Mouse (Mus musculus) layer of hippocampus, adult 8-10 months (tissue): ENCODE measurements around the gene Rnls. TPM values are rescaled to one million over a fixed set of nuclear protein-coding genes. Genes with fewer than 3 reads are reported as not detected.

Experiments
- DNase-seq, 2 experiments: peaks; one replicate each; pipeline ENCODE4 v3.0.0; 2022; ENCODE audit warnings: low spot score in 2 of 2
- microRNA-seq, 2 experiments: library from miRNA; unstranded; fragments of <30 nt; microRNA quantifications; one replicate each; pipeline ENCODE4 v1.2.0; 2022
- total RNA-seq, 4 experiments: library from RNA; stranded (reverse); gene quantifications; 2 replicates each; pipeline ENCODE4 v1.2.4; 2022

The Rnls gene
- total RNA-seq, 4 experiments from 2014 or later = 1.5 to 2.1 (median 1.8) TPM

GRCm38 (mm10) chr19:33109941-33110371, 282.1 kb downstream of the Rnls start:
- no peak for DNase-seq

DNA sequence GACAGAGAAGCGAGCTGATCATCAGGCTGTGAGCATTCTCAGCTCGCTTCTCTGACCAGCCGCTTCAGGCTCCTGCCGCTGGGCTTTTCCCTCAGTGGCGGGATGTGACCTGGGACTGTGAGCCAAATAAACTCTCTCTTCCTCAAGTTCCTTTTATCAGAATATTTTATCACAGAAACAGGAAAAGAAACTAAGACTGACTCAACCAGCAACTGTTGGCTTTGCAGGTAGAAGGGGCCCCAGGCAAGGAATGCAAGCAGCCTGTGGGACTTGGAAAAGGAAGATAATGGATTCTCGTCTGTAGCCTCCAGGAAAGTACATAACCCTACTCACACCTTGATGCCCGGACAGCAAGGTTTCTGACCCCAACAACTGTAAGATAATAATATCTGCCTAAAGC, 283.0 kb downstream of the Rnls start:
- no peak for DNase-seq

GRCm38 (mm10) chr19:33103851-33104250, 288.2 kb downstream of the Rnls start:
- DNase-seq = no peak

- no peak for DNase-seq
These were observed 289.3 kb downstream of the Rnls start for GRCm38 (mm10) chr19:33102783-33103139.

DNA sequence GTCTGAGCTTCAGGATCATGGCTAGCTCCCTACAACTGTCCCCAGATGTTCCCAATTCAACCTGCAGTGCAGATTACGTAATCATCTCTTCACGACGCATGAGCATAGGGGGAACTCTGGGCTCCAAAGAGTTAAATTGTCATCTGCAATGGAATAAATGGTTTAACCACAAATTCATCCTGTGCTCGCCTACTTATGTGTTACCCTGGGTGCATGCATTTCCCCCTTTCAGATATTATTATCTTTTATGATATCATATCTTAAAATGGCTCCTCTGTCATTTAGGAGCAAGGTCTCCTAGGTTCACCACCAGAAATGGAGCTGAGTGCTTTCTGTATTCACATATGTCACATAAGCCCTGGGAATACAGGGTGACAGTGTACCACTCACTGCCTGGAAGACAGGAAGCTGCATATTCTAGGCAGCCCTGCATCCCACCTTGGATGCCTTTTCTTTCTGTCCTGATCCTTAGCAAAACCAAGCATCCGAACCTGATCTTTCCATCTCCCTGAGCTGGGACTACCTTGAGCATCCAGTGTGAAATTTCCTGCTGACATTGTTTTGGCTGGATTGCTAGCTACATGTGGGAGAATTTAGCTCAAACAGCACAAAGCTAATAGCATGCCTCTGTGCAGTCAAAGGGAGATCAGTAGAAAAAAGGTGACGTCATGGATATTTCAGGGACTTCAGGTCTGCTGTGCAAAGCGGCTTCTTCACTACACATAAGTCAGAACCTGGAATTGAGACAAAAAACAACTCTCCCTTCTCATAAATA, 289.9 kb downstream of the Rnls start:
- DNase-seq = no peak

- no peak for DNase-seq
These were observed 290.7 kb downstream of the Rnls start for GRCm38 (mm10) chr19:33101093-33102007.

GRCm38 (mm10) chr19:33100598-33100997, 291.5 kb downstream of the Rnls start:
- DNase-seq = no peak

DNA sequence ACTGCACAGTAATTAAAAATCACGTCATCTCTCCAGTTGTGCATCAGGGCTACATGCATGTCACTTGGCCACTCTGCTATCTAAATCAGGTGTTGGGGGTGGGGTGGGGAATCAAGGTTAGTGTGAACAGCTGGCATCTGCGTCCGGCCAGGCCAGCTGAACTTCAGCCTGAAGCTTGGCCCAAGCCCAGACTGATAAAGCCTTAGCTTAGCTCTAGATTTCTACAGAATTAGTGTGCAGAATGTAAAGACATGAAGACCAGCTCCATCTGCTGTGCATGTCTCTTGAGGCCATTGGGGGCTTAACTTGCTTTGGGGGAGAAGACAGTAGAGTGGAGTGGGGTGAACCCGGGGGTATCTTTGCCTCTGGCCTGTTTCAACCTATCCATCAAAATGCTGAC, 292.1 kb downstream of the Rnls start:
- no peak for DNase-seq

- no peak for DNase-seq
These were observed 292.8 kb downstream of the Rnls start for GRCm38 (mm10) chr19:33099201-33099788.

- no peak for DNase-seq
These were observed 294.4 kb downstream of the Rnls start for GRCm38 (mm10) chr19:33097691-33098090.

DNA sequence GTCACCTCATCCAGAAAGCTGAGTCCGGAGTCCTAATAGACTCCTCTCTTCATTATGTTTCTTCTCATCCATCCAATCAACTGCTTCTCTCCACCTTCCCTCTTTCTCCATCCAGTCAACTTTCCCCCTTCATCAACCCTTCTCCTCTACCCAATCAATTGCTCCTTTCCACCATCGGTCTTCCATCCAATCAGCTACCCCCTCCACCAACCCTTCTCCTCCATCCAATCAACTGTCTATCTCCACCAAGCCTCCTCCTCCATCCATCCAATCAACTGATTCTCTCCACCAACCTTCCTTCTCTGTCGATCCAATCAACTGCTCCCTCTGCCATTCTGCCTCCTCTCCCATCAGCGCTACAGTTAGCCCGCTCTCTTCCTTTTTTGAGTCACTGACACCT, 295.5 kb downstream of the Rnls start:
- no peak for DNase-seq

GRCm38 (mm10) chr19:33092575-33092974, 299.5 kb downstream of the Rnls start:
- no peak for DNase-seq

- DNase-seq = no peak
These were observed 300.8 kb downstream of the Rnls start for GRCm38 (mm10) chr19:33091324-33091723.

DNA sequence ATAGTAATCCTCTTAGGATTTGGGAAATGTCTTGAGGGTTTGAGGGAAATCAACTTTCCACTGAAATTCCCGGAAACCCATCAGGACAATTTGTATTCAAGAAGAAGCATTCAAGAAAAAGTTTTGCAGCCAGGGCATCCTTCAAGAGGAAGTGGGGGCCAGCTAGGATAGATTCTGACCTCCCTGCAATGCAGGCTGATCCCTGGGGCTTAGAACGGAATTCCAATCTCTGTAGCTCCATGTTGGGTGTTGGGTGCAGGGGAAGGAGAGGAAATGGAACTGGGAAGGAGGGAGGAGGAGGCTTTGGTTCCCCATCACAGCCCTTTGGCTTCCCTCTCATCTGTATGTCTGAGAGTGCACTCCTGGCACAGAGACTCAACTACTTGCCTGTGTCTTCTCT, 303.2 kb downstream of the Rnls start:
- DNase-seq = no peak

GRCm38 (mm10) chr19:33087961-33088360, 304.1 kb downstream of the Rnls start:
- no peak for DNase-seq

Small RNA genes within 50 kb of the gene (microRNA-seq; reads per million reads assigned to microRNA genes)
- 0.51 to 2.2 reads per million in 2 experiments for gene Mir3970

Other genes starting within 250 kb of the Rnls start
- gene Lipo4, start 125.5 kb upstream of the Rnls start, total RNA-seq = under 1 TPM in 3 of 4 experiments, not detected in 1; 0.18 to 0.26 (median 0.19) TPM
- gene Gm8978, start 233.0 kb upstream of the Rnls start, total RNA-seq = not detected